Mouse (Mus musculus): ENCODE results near the gene Angptl6.
A peak's percentile ranks its signal among the peaks of the same experiment; 100 is the strongest.

The Angptl6 gene

DNA sequence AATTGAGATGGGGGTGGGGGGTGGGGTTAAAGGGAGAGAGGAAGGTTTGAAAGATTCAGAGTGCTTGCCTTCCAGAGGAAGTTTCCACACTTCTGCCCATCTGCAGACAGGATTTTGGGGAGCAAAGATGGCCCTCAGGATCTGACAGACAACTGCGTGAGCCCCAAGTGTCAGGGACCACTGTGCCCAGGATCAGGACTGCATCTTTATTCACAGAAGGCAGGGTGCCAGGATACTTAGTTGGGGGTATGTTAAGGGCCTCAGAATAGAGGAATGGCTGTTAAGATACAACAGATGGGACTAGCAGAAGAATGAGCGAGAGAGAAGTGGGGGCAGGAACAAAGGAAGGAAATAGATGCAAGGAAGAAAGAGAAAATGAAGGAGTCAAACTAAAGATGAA is 7.0 kb upstream of the Angptl6 start:
- DNase-seq = no peak

DNA sequence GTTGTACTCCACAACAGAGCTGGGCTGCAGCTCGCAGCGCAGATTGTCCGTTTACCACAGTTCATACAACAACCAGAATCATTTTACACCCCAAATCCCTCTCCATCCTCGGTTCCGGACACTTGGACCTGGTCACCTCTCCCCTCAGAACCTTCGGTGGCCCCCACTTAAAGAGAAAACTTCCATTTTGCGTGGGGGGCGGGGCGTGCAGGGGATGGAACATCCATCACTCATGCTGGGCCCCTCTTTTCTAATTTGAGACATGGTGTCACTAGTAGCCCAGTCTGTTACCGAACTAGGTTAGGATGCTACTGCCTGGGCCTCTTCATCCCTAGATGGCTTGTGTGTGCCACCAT is 839 bp downstream of the Angptl6 start:
- DNase-seq = peak in 1 of 2 experiments; percentile 60

DNA sequence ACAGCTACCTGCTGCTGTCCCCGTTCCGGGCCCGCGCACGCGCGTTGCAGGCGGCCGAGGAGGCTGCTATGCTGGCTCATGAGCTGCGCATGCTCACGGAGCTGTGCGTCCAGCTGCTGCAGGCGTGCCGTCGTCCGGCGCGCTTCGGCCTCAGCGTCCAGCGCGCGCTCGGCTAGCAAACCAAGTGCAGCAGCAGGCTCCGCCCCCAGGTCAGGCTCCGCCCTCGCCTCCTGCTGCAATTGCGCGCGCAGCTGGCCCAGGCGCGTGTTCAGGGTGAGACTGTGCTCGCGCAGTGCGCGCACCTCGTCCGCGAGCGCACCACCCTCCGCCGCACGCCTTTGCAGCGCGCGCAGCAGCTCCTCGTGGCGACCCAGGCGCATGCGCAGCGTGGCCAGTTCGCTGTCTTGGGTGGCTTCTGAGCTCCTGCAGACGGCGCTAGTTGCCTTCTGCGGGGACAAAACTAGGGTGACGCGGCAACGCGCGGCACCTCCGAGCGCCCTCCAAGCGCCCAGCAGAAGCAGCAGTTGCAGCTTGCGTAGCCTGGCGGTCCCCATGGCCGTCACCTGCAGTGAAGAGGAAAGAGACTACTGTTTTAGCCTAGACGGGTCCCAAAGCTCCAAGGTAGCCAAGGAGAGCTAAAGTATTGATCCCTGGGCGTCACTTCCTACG is 1.4 kb downstream of the Angptl6 start:
- peak; percentile 99 for DNase-seq

DNA sequence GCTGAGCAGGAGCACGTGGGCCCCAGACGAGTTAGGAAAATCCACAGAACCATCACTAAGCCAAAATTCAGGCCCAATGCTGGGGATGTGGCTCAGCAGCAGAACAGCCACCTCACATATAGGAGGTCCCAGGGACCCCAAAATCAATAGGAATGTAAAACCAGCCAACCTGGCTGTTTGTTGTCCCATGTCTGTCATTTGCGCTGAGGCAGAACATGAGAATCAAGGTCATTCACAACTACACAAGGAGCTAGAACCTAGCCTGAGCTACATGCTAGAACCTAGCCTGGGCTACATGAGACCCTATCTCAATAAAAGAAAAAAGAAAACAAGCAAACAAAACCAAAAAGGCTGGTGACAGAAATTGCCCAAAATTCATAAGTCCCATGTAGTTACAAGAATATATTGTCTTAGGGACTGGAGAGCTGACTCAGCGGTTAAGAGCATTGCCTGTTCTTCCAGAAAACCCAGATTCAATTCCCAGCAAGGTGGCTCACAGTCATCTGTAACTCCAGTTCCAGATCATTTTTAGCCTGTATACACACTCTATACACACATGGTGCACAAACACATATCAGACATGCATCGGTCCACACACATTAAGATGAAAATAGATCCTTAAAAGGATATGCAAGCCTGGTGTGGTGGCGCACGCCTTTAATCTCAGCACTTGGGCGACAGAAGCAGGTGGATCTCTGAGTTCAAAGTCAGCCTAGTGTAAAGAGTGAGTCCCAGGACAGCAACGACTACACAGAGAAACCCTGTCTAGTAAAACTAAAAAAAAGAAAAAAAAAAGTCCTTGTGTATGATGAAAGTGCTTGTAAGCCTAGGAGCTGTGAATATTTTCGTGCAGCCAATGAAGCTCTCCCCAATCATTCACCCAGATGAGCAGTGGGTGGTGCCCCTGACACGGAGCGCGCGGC is 2.1 kb downstream of the Angptl6 start:
- DNase-seq = no peak

DNA sequence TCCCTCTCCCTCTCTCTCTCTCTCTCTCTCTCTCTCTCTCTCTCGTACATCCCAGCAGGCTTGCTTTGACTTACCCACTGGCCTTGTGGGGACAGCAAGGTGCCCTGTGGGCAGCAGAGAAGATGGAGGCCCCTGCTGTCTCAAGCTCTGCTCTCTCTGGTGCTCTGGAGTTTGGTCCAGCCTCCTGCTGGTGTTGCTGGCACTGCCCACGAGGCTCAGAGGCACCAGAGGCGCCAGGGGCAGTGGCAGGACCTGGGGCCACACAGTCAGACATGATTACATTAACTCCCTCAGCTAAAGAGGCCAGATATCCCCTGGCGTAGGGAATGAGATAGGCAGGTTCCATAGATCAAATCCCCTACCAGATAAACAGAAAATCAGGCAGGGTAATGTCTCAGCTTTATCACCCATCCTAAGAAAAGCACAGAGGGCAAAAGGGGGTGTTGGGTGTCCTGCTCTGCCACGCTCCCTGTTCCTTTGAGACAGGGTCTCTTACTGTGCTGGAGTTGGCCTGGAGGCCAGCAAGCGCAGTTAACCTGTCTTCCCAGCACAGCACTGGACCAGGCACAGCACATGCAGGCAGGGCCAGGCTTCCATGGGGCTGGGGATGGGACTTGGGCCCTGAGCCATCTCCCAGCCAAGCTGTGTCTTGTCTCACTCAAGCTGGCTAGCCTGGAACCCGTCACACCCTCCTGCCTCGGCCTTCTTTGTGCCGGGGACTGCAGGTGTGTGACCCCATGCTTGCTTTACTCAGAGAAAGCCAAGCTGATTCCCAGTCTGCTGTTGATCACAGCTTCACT is 3.0 kb downstream of the Angptl6 start:
- DNase-seq = no peak

DNA sequence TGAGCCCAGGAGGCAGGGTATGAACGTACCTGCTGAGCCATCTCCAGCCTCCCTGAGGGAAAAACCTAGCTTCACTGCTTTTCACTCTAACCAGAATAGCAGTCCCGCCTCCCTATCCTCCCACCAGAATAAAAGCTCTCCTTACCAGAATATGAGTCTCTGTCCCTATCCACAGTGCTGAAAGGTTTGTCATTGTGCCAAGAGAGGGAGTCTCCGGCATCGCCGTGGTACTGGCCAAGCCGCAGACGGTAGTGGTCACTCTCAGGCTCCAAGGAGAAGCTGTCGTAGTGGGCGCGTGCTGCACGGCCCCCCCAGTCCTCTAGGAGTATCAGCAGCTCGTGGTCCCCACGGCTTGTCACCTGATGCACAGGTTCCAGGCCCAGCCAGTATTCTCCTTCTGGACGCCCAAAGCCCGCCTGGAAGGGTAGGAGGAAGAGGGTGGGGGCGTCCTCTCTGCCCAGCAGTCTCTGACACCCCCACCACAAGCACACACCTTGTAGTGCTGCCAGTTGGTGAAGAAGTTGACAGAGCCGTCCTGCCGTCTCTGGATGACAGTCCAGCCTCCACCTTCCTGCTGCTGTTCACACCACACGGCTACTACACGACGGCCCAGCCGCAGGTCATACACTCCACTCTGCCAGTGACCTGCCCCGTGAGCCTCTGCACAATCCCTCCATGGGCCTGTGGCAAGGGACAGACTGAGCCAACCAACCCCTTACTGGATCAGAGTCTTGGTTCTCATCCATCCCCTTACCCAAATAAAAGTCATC is 4.3 kb downstream of the Angptl6 start:
- DNase-seq = no peak

DNA sequence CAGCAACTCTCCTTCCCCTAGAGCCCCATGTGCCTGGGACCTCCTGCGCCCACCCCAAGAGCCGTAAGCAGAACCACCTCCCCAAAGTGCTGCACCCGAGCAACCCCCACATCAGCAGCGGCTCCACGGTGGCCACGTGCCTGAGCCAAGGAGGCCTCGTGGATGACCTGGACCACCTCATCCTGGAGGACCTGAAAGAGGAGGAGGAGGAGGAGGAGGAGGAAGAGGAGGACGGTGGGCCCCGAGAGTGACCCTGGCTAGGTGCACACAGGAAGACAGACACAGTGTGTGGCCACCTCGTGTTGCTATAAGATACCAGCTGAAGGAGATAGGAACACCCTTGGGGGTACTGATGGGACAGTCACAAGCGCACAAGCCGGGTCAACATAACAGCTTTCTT is 6.0 kb downstream of the Angptl6 start:
- no peak for DNase-seq

DNA sequence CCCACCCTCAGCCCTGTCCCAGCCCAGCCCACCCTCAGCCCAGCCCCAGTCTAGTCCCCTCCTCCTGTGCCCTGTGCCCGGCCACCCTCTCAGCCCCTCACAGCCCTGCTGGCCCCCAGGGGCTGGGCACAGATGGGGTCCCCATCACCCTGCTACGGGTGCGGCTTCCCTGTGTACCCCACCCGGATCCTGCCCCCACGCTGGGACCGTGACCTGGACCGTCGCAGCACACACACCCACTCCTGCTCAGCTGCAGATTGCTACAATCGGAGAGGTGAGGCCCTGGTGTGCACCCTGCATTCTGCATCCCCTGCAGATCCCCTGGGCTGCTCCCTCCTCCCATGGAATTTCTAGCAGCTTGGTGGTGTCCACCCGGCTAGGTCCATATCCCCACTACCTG is 6.5 kb downstream of the Angptl6 start:
- DNase-seq = no peak

DNA sequence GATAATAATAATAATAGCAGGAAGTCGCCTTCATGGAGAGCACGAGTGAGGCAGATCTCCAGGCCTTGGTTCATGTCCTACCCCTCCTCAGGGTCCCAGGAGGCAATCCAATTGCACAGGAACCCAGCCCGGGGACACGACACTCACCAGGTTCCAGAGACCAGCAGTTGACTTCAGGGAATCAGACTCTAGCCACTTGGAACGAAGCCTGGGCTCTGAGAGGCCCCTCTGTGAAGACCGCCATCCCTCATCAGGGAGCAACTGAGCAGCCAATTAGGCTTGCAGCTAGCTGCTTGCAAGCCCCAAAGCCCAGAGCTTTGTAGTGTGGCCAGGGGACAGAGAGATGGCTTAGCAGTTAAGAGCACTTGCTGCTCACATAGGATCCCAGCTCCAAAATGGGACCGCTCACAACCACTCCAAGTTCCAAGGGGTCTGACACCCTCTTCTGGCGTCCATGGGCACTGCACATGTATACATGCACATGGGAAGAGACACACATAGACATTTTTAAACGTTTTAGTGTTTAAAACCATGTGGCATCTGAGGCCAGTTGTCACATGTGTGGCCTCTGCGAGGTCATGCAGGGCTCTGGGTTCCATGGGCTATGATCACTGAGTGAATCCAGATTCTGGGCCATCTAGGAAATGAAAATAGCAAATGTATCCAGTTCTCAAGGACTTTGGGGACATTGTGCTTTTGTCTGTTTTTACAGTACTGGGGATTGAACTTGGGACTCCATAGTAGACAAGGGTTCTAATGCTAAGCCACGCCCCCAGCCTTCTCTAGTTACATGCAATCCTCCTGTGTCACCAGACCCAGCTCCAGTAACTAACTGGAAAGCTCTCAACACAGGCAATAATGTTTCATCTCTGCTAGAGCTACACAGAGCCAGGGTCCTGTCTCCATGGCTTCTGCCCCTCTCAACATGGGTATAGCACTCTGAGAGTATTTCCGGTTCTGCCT is 9.0 kb downstream of the Angptl6 start:
- no peak for DNase-seq

DNA sequence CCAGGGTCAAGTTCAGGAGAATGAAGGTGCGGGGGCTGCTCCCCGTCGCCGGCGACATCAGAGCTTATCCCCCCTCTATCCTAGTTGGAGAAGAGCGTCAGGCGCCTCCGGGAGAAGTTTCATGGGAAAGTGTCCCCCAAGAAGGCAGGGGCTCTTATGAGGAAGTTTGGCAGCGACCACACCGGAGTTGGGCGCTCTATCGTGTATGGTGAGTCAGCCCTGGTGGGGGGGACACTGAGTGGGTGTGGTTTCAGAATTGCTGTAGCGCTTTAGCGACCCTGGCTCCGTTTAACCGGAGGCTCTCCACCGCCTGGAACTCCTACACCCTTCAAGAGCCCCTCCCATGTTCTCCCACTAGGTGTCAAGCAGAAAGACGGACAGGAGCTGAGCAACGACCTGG is 10.3 kb downstream of the Angptl6 start:
- DNase-seq = peak in 1 of 2 experiments; percentile 15

DNA sequence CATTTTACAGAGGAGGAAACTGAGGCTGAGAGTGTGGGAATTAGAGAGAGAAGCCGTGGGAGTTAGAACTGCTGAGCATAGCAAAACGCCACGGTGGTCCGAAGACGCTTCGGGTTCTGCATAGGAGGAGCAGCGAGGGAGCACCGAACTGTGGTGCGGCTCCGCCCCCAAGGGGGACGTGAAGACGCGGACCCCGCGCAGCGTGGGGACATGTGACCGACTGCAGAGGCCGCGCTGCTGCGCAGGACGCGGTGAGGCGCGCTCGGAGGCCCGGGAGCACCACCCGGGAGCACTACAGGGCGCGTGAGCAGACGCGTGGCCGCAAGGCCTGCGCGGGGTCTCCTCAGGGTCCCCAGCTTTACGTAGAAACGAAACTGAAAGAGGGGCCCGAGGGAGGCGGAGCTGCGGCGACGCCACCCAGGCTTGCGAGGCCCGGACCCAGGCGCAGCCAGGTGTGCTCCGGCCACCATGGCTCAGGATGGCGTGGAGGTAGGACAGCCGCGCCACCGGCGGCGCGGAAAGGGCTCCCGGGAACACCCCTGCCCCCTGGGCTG is 11.0 kb downstream of the Angptl6 start, which contains the start of gene A230050P20Rik:
Gene A230050P20Rik (plus strand): TSS at position 195 of the 554 bp plus-strand sequence.
- peak; percentile 48 to 67 for DNase-seq

DNA sequence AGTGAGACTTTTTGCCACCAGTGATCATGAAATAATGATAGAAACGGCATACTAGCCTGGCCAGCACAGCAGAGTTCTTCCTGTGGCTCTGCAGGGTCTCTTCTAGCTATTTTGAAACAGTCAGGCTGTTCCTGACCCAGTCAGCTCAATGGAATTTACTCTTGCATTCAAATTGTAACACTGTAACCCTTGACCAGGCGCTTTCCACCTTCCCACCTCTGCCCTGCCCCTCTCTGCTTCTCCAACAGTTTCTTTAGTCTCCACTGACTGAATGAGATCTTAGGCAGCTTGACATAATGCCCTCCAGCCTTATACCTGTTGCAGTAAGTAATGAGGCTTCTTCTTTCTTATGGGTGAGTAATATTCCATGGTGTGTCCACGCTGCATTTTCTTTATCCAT is 12.6 kb downstream of the Angptl6 start:
- DNase-seq = no peak

DNA sequence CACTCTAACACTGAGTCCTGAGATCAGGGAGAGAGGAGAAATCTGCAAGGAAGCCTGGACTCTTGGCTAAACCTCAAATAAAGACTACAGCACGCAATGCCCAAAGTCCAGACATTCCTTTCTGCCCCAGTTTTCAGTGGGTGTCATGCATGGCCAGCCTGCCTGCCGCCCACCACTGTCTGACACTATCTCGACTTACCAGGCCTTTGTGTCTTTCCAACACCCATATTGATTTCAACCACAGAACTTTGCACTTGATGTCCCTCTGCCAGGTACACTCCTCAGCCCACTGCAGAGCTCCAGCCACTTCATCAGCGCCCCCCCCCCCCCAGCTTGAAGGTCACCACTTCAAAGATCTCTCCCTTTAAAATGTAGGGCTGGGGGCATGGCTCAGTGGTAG is 17.3 kb downstream of the Angptl6 start:
- DNase-seq = no peak

DNA sequence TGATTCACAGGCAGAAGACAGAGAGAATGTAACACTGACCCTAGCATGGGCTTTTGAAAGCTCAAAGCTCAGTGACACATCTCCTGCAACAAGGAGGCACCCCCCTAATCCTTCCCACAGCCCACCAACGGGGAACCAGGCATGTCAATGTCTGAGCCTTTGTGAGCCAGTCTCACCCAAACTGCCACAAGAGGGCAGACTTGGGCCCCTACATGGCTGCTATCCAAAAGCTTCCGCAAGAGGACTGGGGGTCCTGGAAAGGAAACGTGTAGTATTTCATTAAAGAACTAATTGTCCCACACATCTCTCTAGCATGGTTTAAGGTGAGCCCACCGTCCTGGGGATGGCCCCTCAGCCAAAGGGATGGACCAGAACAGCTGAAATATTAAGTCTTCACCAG is 17.7 kb downstream of the Angptl6 start:
- peak; percentile 34 to 49 for DNase-seq

DNA sequence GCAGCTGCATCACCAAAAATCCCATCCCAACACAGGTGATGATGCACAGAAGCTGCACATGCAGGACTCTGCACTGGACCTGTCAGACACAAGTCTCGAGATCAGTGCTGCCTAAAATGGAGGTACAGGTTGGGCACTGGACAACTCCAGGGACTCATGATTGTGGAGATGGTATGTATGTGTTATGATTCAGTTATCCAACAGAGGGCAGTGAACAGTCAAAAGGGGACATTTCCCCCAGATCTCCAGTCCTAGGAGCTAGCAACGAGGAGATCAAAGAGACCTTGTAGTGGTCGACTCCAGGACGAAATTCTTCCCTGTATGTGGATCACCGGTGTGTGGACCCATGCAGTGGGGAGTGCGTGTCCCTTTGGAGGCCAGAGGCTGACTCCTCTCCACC is 19.6 kb downstream of the Angptl6 start:
- DNase-seq = no peak

DNA sequence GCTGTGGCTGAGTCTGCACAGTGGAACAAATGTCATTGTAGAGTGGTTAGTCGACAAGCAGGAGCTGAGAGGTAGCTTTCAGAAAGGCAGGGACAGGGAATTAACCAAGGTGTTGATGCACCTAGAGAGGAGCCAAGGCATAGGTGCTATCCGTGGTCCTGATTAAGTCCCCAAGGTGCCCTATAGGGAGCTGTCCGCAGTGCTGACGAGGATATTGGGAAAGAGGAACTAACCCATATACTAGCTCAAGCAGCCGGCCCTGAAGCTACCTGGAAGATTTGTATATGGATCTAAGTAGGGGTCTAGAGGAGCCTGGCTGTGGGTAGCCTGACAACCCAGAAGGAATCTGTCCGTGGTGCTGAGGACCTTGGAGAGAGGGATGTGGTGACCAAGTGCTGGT is 22.4 kb downstream of the Angptl6 start:
- DNase-seq = peak; percentile 29 to 36

DNA sequence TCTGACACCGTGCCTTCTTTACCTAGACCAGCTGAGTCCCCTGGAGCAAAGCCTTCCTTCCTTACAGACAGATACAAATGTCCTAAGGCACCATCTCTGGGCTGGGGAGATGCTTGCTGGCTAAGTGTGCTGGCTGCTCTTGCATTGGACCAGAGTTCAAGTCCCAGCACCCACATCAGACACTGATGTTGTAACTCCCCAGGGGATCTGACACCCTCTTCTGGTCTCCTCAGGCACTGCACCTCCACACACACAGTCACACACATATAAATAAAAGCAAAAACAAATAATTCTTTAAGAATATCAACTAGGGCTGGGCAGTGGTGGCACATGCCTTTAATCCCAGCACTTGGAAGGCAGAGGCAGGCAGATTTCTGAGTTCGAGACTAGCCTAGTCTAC is 29.3 kb downstream of the Angptl6 start:
- DNase-seq = no peak

DNA sequence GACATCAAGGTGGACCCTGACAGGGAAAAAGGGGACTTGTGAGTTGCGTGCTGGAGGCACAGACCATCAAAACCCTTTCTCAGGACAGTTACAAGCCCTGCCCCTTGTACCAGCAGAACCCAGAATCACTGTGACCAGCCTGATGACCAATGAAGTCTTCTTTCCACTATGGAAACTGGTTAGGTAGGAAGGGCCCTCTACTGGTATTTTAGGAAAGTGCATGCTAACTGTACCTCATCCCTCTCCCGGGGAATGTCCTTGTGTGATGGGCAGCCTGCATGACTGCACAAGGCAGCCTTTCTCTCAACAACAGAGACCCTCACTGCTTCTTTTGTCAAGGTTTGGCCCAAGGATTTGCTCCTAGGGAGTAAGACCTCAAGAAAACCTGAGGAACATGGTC is 36.9 kb downstream of the Angptl6 start:
- no peak for DNase-seq

DNA sequence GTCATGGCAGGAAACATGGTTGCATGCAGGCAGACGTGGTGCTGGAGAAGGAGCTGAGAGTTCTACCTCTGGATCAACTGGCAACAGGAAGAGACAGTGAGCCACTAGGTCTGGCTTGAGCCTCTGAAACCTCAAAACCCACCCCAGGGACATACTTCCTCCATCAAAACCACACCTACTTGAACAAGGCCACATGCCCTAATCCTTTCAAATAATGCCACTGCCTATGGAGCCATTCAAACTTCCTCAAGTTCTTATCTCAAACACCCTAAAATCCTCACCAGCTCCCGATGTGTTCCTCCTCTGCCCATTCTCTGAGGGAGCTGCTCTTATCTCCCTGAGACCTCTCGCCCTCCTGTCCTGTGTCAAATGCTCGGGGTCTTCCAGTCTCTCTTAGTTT is 37.3 kb downstream of the Angptl6 start:
- DNase-seq = no peak

DNA sequence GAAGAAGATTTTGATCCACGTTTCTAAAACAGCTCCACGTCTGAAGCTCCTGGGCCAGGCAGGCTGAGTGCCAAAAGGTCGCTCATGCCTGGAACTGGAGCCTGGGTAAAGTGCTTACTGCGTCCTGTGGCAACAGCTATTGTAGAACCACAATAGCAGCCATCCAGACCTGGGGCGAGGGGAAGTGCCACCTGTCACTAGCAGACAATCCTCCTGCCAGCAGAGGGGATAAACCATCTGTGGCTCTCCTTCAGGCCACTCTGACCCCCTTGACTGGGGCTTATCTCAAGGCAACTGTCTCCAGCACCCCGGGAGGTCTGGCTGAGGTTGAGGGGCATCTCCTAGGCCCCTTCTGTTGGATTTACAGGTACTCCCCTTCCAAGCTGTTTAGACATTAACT is 40.6 kb downstream of the Angptl6 start:
- no peak for DNase-seq

Data from thymus, postnatal 36 days (tissue).